Mouse (Mus musculus) liver, embryonic 11.5 days (tissue): ENCODE results near the gene Apeh. TPM values are rescaled to one million over a fixed set of nuclear protein-coding genes. Genes with fewer than 3 reads are reported as not detected.

ENCODE experiments used
- ATAC-seq: fragments of 200-750 bp; cut with Nextera tagmentation; replicated peaks from 2 replicates; pipeline ENCODE4 v1.8.0; 2017; ENCODE audit warnings: moderate number of reproducible peaks, mild to moderate bottlenecking, moderate TSS enrichment, moderate library complexity; ENCODE audit not compliant: low FRiP score
- DNase-seq: peaks from one replicate; pipeline ENCODE4 v3.0.0-alpha.2; 2017; ENCODE audit warnings: low spot score
- H3K27ac ChIP-seq: fragments of 300-500 bp; sonication (generic); 2 replicates; pipeline ENCODE4 v1.5.1; 2014; ENCODE audit warnings: mild to moderate bottlenecking, low read depth, low read length, control low read depth
- H3K27me3 ChIP-seq: fragments of 300-500 bp; sonication (generic); replicated peaks from 2 replicates; pipeline ENCODE4 v1.6.1; 2014; ENCODE audit warnings: low read length, mixed read lengths; ENCODE audit not compliant: control insufficient read depth, insufficient read depth
- H3K36me3 ChIP-seq: fragments of 300-500 bp; sonication (generic); 2 replicates; pipeline ENCODE4 v1.6.1; 2014; ENCODE audit warnings: mild to moderate bottlenecking, low read length, moderate library complexity, mixed read lengths; ENCODE audit not compliant: control insufficient read depth, insufficient read depth
- H3K4me1 ChIP-seq: fragments of 300-500 bp; sonication (generic); replicated peaks from 2 replicates; pipeline ENCODE4 v1.6.1; 2014; ENCODE audit warnings: low read length, mixed read lengths; ENCODE audit not compliant: control insufficient read depth, insufficient read depth
- H3K4me2 ChIP-seq: fragments of 300-500 bp; sonication (generic); 2 replicates; pipeline ENCODE4 v1.6.1; 2014; ENCODE audit warnings: mild to moderate bottlenecking, control low read depth, moderate library complexity
- H3K4me3 ChIP-seq: fragments of 300-500 bp; sonication (generic); 2 replicates; pipeline ENCODE4 v1.5.1; 2014; ENCODE audit warnings: low read depth, low read length, control low read depth
- H3K9ac ChIP-seq: fragments of 300-500 bp; sonication (generic); 2 replicates; pipeline ENCODE4 v1.6.1; 2014; ENCODE audit warnings: low read depth, low read length, control low read depth
- H3K9me3 ChIP-seq: fragments of 300-500 bp; sonication (generic); 2 replicates; pipeline ENCODE4 v1.6.1; 2016; ENCODE audit warnings: low read length, inconsistent platforms, mixed read lengths; ENCODE audit not compliant: control insufficient read depth
- WGBS: fragments of 180-500 bp; shearing (Covaris S2); extraction: QIAGEN DNeasy Blood & Tissue Kit; methylation state at CpG from one replicate; pipeline ENCODE4 v1.1.7; 2014; 5-methylcytosine and 5-hydroxymethylcytosine counted together
- polyA plus RNA-seq: library from polyadenylated mRNA; unstranded; fragments of >200 nt; fragmentation: Nextera tagmentation; extraction: Ambion mirVana; gene quantifications from 2 replicates; pipeline ENCODE4 v1.2.1, GENCODE M21; 2014

Apeh gene
- polyA plus RNA-seq, 1 experiment from 2014 or later: 159 TPM

DNA sequence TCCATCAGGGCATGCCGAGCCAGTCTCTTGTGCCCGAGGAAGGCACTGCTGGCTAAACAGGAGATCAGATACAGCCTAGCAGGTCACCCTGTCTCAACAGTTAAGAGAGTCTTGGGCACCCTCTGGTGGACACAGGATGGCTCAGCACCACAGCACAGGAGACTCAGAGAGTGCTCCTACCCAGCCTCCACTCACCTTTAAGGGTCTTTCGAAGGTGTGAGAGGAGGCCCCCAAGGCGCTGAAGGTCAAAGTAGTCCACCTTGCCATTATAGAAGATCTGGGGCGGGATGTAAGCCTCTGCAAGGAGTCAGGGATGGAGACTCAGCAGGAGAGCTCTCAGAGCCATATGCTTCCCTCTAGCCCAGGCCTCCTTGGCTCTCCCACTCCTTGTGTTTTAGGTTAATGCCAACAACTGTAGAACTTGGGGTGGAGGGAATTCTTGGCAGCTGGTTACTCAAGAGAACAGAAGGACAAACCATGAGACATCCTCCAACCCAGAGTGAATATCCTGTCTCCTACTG, 28.9 kb downstream of the Apeh start:
- no peak overlapping the region for H3K4me2 ChIP-seq
- peaks cover 48% of the 10 kb centered on the region for H3K36me3 ChIP-seq
- H3K27ac ChIP-seq: no peak overlapping the region
- no peak overlapping the region for H3K4me3 ChIP-seq
- H3K9me3 ChIP-seq: no peaks in the 10 kb centered on the region
- H3K27me3 ChIP-seq: no peaks in the 10 kb centered on the region
- 35% methylated on average over 5 of the region's 5 CpGs for WGBS
- H3K9ac ChIP-seq: no peak overlapping the region
- DNase-seq: no peak
- peak; percentile 55; the same call in 1 of the 2 replicates for ATAC-seq
- peaks cover 15% of the 10 kb centered on the region for H3K4me1 ChIP-seq

DNA sequence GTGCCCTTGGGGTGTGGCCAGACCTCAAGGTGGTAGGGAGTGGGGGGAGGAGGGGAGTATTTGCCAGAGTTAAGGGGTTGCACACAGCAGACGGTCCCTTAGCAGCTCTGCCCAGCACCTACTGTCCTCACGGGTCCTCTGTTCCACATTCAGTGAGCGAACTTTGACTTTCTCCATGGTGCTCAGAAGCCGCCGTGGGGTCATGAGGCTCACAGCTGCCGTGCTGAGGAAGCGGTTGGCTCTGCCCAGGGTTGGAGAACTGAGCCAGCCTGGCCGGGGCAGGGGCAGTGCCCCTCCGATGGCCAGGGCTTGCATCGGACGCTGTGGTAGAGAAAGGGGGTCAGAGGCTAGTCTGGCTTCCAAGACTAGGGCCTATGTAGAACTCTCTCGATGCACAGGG, 31.0 kb downstream of the Apeh start:
- Histone ChIP-seq H3K4me2 (no peak overlapping the region), H3K9me3 (no peaks in the 10 kb centered on the region), H3K27ac (no peak overlapping the region), H3K4me3 (no peak overlapping the region), H3K9ac (0 out of 2 replicates have a peak overlapping the region, but pooled peaks have one; percentile 7), H3K36me3 (peaks cover 45% of the 10 kb centered on the region), H3K27me3 (no peaks in the 10 kb centered on the region), H3K4me1 (peaks cover 17% of the 10 kb centered on the region)
- DNase-seq: no peak
- WGBS: 74% methylated on average over 12 of the region's 12 CpGs
- ATAC-seq: no peak

DNA sequence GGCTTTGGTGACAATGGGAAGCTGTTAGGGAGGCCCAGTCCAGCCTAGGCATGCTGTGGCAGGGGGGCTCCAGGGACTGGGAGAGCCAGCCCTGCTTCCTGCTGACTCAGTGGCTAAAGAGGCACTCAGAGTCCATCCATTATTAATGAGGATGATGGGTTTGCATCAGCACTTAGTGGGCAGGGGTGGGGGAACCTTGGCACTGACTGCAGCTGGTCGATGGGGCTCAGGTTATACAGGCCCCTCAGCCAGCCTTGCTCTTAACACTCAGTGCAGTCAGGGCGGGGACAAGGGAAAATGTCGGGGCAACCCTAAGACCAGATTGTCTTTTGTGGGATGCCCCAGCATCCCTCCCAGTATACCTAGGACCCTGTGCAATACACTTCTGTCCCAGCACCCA, 32.3 kb downstream of the Apeh start:
- DNase-seq: no peak
- Histone ChIP-seq H3K27me3 (no peaks in the 10 kb centered on the region), H3K9me3 (no peaks in the 10 kb centered on the region), H3K4me2 (no peak overlapping the region), H3K4me3 (no peak overlapping the region), H3K27ac (no peak overlapping the region), H3K36me3 (peaks cover 51% of the 10 kb centered on the region), H3K4me1 (peaks cover 17% of the 10 kb centered on the region), H3K9ac (no peak overlapping the region)
- no peak for ATAC-seq
- 95% methylated on average over 3 of the region's 3 CpGs for WGBS

DNA sequence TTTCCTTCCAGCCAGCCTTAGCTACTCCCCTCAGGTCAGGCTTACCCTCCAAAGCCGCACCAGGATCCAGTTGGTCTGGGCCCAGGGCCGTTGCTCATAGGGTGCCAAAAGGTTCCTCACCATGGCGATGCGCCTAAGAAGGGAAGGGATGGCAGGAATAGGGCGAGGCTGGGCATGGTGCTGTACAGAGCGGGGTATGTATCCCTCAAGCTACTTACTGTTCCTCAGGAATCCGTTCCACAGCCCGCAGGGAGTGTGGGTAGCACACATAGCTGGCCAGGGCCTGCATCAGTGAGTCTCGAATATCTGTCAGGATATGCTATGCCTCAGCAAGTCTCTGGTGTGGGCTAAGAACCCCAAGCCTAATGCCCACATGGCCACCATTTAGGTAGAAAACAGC, 36.1 kb downstream of the Apeh start:
- H3K27me3 ChIP-seq: no peaks in the 10 kb centered on the region
- no peak overlapping the region for H3K4me2 ChIP-seq
- no peak overlapping the region for H3K9ac ChIP-seq
- ATAC-seq: no peak
- WGBS: 92% methylated on average over 9 of the region's 9 CpGs
- H3K27ac ChIP-seq: no peak overlapping the region
- no peak overlapping the region for H3K4me3 ChIP-seq
- peaks cover 55% of the 10 kb centered on the region for H3K36me3 ChIP-seq
- H3K4me1 ChIP-seq: peaks cover 16% of the 10 kb centered on the region
- H3K9me3 ChIP-seq: no peaks in the 10 kb centered on the region
- no peak for DNase-seq

DNA sequence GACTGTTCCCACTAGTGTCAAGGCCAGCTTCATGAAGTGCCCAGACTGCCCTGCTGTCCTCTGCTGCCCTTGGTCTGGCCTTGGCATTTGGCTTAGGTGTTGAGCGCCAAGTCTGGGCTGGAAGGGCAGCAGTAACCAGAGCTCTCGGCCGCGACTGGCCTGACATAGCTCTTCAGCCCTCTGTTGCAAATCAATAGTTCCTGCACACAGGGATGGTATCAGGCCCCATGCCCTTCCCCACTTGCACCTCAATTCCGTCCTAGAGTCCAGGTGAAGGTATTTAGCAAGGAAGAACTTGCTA, 37.2 kb downstream of the Apeh start:
- no peak overlapping the region for H3K4me2 ChIP-seq
- WGBS: 88% methylated on average over 5 of the region's 5 CpGs
- H3K4me1 ChIP-seq: peaks cover 17% of the 10 kb centered on the region
- no peak overlapping the region for H3K27ac ChIP-seq
- no peak for DNase-seq
- no peaks in the 10 kb centered on the region for H3K27me3 ChIP-seq
- no peak for ATAC-seq
- no peak overlapping the region for H3K9ac ChIP-seq
- H3K9me3 ChIP-seq: no peaks in the 10 kb centered on the region
- no peak overlapping the region for H3K4me3 ChIP-seq
- H3K36me3 ChIP-seq: peaks cover 46% of the 10 kb centered on the region

DNA sequence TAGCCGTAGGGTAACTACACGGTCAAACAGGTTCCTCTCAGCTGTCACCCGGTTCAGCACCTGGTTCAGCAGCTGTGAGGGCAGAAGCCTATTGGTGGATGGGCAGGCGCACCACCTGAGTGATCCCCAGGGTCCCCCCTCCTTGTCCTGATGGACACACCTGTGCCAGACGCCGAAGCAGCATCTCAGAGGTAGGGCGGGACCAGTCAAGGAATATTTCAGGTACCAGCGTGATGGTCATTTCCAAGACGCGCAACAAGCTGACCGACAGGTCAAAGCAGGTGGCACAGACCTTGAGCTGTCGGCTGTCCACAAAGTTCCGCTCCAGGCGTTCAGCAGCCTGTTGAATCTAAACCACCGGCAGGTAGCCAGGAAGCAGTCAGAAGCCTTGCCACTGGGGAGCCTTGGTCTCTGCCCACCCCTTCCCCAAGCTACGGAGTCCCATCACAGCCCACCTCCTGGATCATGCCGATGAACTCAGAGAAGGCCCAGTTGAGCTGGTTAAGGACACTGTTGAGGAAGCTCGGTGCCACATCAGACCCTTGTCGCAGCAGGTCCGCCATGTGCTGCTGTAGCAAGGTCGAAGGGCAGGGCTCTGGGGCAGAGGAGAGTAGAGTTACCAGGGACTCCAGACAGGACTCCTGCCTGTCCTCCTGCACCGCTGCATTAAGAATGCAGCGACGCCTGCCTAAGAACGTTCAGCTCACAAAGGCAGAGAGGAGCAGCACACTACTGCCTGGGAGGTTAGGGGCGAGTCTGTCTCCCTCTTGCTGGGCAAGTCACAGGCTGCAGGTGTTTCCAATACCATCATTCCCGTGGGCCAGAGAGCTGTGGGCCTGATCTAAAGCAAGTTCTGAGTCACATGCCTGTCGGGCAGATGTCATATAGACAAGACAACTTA, 37.8 kb downstream of the Apeh start:
- no peak for DNase-seq
- H3K27me3 ChIP-seq: no peaks in the 10 kb centered on the region
- no peak overlapping the region for H3K27ac ChIP-seq
- H3K36me3 ChIP-seq: peaks cover 44% of the 10 kb centered on the region
- H3K4me1 ChIP-seq: peaks cover 19% of the 10 kb centered on the region
- H3K9ac ChIP-seq: no peak overlapping the region
- 86% methylated on average over 28 of the region's 28 CpGs for WGBS
- no peak for ATAC-seq
- H3K4me3 ChIP-seq: no peak overlapping the region
- no peaks in the 10 kb centered on the region for H3K9me3 ChIP-seq
- H3K4me2 ChIP-seq: no peak overlapping the region

DNA sequence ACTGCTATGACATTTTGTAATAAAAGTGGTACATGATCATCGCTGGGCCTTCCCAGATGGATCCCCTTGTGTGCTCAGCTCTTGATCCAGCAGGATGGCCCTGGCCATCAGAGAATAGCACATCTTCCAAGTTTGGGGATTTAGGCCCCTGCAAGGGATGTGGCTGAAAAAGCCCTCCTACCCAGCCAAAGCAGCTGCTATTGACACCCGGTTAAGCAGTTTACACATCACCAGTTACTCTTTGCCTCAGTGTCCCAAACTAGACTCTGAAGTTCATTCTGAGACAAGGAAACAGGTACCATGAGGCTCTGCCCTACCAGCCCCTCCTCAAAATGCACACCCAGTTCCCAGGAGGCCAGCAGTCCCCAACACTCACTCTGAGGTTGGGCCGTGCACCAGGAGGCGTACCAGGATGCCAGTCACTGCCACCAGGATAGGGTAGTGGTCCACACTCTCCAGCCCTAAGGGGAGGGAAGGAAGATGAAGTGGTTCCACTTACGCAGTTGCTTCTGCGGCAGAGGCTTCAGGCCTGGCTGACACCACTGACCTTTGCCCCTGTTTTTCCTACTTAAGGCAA, 38.7 kb downstream of the Apeh start:
- peaks cover 48% of the 10 kb centered on the region for H3K36me3 ChIP-seq
- no peak overlapping the region for H3K4me3 ChIP-seq
- H3K9me3 ChIP-seq: no peaks in the 10 kb centered on the region
- H3K9ac ChIP-seq: no peak overlapping the region
- ATAC-seq (no peak), DNase-seq (no peak)
- no peak overlapping the region for H3K4me2 ChIP-seq
- peaks cover 16% of the 10 kb centered on the region for H3K4me1 ChIP-seq
- H3K27me3 ChIP-seq: no peaks in the 10 kb centered on the region
- H3K27ac ChIP-seq: no peak overlapping the region
- WGBS: 88% methylated on average over 6 of the region's 6 CpGs

DNA sequence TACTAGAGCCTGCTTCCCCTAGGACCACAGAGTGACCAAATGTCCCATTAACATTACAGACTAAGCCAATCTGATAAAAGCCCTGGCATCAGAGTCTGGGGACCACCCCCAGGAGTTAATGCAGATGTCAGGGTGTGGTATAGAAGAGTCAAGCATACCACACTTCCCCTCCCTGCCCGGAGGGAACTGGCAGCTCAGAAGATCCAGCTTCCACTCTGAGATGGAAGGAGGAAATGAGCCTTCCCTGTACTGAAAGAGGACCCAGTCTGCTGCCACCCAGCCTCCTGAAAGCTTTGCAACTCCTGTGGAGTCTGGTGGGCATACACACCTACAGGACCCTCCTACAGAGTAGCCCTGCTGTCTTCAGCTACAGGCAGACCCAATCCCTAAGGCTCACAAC, 39.3 kb downstream of the Apeh start:
- no peak overlapping the region for H3K4me3 ChIP-seq
- no peak overlapping the region for H3K4me2 ChIP-seq
- H3K36me3 ChIP-seq: peaks cover 51% of the 10 kb centered on the region
- H3K27me3 ChIP-seq: no peaks in the 10 kb centered on the region
- WGBS: 64% methylated on average over 1 of the region's 1 CpGs
- no peaks in the 10 kb centered on the region for H3K9me3 ChIP-seq
- no peak for ATAC-seq
- H3K4me1 ChIP-seq: peaks cover 16% of the 10 kb centered on the region
- no peak overlapping the region for H3K27ac ChIP-seq
- DNase-seq: no peak
- H3K9ac ChIP-seq: no peak overlapping the region
